Mouse (Mus musculus) left cerebral cortex, adult 8-10 months (tissue): ENCODE measurements around the gene Tspan3. TPM values are rescaled to one million over a fixed set of nuclear protein-coding genes. Genes with fewer than 3 reads are reported as not detected.

Source experiments
- DNase-seq, 2 experiments: peaks; one replicate each; pipeline ENCODE4 v3.0.0; 2022; ENCODE audit warnings: low spot score in 2 of 2
- total RNA-seq, 4 experiments: library from RNA; stranded (reverse); gene quantifications; 2 replicates each; pipeline ENCODE4 v1.2.4; 2022

Tspan3 gene
- total RNA-seq, 4 experiments from 2014 or later, result 336 to 345 (median 339) TPM

DNA sequence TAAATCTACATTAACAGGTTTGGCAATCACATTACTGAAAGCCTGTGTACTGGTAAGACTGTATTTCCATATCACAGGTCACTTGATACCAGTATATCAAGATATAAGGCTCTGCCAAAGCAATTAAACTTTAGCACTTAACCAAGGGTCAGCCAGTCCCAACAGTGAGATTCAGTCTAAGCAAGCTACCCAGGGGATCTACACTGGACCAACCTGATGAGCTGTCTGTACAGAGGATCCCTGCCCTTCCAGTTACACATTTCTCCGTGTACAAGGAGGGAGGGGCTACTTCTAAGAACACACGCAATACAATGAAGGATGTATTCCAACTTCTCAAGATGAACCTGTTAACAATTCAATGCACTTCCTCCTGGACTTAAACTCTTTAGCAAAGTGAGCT lies 7.2 kb downstream of the Tspan3 start:
- DNase-seq, result no peak

DNA sequence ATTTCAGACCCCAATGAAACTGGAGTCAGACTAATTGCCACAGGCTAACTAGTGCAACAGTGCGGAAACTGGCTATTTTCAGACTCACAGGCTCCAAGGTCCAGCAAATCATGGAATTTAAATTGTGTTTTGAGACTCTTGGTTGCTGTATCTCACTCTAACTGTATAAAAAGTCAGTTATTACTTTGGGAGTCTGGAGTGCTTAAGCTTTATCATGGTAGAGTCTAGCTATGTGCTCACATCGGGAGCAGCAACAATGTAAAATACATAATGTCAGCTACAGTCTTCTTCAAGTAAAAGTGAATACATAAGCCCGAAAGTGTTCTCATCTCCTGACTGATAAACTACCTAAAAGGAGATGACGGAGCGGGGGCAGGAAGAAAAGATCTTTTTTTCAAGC lies 10.7 kb downstream of the Tspan3 start:
- DNase-seq, result no peak

DNA sequence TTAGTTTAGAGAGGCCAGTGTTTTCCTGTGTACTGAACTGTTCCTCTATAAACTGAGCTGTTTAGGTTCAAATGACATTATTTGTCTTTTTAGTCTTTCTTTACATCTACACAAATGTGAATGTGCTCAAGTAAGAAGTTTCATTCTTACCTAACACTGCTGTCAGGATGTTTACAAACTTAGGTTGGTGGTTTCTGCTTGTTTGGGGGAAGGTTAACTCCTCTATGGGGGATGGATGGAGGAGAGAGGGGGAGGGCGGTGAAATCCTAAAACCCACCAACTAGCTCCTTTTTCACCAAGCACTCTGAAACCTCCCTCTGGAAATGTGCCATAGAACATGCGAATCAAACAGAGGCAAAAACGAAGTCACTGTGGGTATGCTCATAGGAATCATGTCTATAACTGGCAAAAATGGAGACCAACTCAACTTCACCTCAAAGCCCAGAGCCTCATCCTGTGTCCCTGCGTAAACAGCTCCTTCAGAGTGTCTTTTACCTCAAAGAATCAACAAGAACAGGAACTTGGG lies 12.7 kb downstream of the Tspan3 start:
- DNase-seq, result no peak

DNA sequence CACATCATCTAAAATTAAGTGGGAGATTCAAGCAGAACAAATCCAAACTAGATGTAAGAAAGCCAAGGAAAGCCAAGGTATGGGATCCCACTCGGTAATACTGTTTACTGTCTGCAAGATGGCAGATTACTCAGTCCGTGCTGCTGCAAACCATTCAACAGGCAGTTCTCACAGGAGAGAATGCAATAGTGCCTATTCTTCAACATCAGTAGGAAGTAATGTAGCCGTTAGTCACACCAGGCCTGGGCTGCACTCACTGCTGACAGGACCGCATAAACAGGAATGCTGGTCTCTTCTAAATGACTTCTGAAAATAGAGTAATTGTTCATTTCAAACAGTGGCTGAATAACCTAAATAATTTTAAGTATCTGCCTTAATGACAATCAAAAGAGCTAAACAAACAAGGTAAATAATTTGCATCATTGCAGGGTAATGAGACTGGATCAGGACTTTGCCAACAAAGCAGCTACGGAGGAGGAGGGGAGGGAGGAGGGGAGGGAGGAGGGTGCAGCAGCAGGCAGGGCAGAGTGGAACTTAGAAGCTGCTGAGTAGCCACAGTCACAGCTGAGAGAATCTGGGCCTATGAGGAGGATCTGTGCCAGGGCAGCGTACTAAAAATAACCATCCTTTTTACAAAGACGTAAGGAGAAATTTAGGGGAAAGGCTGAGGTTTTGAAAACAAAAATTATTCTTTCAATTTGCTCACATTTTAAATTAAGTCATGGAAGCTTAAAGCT lies 13.4 kb downstream of the Tspan3 start:
- no peak for DNase-seq

DNA sequence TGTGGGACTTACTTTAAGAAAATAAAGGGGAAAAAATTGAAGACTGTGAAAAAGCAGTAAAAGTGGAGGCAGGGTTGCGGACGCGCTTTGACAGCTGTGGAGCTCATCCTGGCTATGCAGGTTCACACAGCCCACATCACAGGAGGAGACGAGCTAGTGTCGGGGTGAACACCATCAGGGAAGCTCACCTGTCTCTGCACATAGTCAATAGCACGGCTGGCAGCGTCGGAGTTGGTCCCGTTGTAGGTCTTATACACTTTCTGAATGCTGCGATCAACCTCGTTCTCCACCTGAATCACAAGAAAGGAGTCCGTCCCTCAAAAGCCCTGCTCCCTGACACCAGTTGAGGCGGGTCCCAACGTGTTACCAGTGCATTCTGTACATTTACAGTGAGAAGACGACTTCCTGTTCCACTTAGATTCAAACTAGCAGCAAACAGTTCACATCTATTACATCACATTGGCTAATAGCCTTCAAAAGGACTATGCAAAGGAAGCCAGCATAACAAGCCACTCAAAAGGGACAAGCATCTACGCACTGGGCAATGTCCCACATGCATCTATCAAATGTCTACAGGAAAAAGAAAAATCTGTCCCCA lies 18.9 kb downstream of the Tspan3 start:
- DNase-seq, result no peak

DNA sequence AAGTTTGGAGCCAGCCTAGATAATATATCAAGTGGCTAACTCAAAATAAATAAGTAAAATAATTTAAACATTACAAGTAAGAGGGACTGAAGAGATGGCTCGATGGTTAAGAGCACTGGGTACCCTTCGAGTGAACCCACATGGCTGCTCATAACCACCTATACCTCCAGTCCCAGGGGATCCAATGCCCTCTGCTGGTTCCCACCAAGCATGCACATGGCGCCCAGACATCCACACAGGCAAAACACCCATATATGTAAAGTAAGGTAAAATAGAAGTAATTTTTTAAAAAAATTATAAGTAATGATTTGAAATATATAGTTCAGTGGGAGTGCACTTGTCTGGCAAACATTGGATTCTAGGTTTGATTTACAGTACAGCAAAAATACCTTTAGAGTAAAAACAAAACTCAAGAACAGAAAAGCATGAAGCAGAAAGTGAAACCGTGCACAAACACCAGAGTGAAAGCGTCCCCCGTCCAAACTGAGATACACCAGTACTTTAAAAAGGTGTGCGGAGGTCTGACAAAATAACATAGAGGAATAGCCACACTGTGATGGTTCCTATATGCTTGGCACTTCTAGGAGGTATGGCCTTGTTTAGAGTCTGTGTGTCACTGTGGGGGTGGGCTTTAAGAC lies 20.8 kb downstream of the Tspan3 start:
- no peak for DNase-seq

DNA sequence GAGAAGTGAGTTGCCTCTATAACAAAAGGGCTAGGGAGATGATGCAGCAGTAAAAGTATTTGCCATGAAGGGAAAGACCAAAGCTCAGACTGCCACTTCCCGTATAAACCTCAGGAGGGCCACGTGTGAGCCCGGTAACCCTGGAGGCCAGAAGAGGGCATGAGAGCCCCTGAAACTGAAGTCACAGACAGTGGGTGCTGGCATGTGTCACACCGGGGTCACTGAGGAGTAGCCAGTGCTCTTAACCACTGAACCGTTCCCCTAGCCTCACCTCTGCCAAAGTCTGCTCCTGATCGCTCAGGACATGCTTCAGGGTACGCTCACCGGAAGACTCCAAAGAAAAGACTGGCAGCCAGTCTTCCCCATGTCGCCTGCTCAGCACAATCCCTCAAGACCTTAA lies 23.5 kb downstream of the Tspan3 start:
- no peak for DNase-seq

DNA sequence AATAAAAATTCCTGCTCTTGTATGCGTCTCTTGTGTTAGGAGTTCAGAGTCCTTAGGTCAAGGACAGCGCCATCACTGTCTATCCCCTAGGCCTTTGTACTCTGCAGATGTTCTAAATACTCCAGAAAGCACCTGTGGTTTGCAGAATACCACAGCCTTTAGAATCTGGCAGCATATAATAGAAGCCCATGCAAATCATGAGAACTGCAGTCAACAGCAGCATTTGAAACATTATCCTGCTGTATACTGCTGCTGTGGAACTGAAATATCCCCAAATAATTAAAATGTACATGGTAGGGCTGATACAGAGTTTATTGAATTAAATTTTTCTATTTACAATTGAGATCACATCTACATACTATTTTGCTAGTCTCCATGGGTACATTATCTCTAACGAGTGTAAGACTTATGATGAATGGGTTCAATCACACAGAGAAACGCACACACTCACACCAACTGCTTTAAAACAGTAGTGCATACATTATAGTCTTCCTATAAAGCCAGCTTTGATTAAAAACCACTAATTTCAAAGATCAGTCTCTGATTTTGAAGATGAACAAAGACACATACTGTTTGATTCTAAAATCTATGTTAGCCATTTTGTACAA lies 29.6 kb downstream of the Tspan3 start:
- DNase-seq, result no peak

DNA sequence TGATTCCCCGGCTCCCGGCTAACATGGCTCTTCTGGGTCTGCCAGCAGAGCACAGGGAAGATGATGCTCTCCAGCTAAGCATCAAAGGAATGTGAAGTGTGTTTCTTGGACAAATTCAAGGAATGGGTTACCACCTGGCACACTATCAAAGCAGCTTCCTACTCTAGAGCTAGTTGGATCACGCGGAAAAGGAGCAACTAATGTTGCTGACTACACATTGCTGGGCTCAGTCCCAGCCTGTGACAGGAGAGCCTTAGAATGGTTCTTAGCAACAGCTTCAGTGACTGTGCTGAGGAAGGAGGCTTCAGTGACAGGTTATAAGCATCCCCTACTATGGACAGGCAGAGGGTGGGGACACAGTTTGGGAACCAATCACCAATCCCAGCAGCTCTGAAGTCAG lies 30.7 kb downstream of the Tspan3 start:
- DNase-seq, result no peak

DNA sequence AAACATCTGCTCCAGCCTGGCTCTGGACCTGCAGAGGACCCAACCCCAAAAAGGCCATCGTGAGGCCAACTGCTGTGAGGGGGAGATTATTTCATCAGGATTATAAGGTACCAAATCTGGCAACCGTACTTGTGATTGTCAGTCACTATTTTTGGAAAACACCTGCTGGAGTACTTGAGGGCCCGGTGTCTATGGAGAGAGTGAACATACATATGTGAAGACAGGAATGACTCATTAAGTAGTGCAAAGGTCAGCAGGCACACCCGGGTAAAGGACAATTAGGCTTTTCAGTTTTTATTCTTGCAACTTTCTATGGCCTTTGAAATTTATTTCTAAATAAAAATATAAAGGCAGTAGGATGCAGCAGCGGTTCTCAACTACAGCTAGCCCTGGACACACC lies 31.3 kb downstream of the Tspan3 start:
- no peak for DNase-seq

DNA sequence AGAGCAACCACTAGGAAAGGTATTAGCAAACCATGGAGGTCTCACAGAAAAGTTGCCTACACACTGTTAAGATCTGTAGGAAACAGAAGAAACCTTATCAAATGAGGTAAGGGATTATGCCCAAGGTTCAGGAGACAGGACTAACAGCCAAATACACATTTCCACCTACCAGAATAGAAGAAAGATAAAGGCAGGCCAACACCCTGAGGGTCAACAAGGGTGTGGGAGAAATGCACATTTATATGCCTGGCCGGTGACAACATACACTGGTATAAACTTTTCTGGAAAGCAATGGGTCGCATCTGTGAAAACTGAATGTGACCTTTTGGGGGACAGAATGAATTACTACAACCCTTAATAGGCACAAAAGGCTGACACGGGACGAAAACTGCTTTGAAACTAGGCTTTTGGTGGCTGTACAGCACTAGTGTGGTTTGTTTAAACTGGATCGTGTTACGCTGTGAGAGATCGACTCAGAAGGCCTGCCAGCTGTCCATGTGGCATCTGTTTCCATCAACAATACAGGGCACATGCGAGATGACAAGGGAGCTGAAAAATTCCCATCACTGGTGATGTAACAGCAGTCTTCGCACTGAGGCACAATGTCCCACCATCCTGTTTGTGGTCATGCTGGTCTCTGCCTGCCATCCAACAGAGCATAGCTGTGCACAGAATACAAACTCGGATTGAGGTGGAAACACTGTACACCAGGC lies 33.3 kb downstream of the Tspan3 start:
- no peak for DNase-seq

DNA sequence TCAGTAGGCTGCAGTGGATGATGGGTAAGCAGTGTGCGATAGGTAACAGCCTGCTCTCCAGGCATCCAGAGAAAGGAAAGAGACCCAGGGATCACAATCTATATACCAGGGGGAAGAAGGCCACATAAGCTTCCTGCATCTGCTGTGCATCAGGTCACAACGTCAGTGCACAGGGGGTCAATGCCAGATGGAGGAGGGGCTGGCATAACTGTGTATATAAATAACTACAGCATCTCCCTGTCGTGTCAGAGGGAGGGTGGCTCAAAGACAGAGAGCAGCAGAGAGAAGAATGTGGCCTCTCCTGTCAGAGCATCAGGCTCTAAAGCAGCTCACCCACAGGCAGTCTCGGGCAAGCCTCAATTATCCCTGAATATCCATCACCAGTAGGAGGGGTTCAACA lies 34.7 kb downstream of the Tspan3 start:
- no peak for DNase-seq

DNA sequence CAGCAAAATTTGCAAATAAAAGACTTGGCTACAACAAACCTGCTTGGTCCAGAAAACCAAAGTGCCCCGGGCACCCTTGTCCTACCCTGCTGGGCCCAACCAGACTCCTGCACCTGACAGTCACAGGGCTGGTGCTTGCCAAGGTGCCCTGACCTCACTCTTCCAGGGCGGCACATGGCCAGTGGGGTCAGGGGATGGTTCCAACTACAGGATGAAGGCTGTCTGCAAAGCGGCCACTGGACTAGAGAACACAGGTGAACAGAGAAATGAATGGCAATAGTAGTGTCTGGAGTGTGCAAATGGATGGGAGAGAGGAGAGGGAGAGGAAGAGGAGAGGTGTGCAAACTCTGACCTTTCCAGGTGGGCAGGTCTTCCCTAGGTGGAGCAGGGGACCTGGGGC lies 35.3 kb downstream of the Tspan3 start:
- no peak for DNase-seq

DNA sequence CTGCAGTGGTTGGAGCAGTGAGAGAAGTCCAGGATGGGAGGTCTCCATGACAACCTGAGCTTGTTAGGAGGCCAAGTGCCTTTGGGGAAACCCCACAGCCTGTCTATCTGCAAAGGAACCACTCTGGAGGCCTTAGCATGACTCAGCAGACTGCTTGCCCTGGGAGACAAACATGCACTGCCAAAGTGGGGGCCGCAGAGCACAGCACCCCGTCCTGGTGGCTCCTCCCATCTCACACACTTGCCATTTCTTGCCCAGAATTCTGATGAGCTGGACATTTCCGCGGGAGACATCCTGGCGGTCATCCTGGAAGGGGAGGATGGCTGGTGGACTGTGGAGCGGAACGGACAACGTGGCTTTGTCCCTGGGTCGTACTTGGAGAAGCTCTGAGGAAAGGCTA lies 36.9 kb downstream of the Tspan3 start:
- peak in 1 of 2 experiments; percentile 62 for DNase-seq

DNA sequence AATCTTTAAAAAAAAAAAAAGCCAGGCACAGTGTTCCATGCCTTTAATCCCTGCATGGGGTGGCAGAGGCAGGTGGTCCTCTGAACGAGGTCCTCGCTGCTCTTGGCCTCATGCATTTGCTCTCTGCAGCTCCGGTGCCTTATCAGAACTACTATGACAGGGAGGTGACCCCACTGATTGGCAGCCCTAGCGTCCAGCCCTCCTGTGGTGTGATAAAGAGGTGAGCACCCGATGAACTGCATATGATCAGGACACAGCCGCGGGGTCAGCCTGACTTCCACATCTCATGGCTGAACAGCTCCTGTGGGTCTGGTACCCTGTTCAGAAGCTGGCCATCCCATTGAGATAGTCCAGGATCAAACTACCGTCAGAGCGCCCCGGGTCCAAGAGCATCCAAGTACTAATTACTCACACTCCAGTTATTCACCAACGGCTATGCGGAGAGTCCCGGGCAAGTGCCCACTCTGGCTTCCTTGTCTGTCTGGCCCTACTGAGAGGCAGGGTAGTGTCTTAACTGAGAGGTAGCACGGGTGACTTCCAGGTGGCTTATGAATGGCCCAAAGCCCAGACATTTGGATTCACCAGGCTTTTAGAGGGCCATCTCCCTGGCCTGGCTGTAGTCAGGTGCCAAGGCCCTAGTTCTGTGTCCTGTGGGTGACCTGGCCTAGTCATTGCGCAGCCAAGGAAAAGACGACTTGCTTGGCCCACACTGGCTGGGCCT lies 38.7 kb downstream of the Tspan3 start:
- no peak for DNase-seq

DNA sequence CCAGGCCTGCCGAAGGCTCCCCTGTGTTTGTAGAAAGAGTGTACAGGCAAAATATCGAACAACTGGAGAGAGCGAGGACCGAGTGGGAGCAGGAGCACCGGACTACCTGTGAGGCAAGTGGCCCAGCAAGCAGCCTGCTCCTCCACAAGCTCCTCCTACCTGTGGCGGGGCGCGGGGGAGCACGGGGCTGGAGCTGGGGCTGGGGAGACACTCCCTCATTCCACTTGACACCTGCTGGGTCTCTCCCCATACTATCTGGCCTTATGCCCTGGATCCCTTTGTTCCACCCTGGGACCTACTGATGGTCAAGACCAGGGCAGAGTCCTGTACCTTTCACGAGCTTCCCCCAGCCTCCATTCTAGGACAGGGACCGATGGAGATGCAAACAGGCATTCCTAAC lies 40.7 kb downstream of the Tspan3 start:
- DNase-seq, result no peak

DNA sequence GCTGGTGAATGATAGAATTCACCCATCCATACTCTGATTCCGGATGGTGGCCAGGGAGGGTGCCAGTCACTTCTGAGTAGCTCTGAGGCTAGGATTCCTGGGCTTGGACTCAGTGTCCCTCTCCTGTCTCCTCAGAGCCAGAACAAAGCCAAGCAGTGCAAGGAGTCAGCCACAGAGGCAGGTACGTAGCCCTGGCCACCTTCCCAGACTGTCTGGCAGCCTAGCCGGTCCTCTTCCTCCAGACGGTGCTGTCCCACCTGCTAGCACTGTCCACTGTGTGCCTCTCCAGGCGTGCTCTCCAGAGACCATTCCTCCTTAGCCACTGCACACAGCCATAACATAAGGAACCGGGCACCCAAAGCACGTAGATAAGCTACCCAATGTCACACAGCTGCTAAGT lies 41.7 kb downstream of the Tspan3 start:
- DNase-seq, result no peak

DNA sequence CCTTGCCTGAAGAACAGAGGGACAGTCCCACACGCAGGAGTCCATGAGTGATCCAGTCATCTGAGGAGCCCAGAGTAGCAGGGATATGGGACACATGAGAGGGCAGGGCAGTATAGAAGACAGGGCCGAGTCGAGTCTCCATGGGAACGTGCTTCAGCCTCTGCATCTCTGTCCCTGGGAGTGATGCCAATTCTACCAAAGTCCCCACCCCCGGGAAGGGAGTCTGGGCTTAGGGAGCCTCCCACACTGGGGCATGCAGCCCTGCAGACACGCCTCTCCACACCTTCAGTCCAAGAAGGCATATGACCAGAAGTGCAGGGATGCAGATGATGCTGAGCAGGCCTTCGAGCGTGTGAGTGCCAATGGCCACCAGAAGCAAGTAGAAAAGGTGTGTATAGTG lies 42.3 kb downstream of the Tspan3 start:
- peak in 1 of 2 experiments; percentile 71 for DNase-seq

DNA sequence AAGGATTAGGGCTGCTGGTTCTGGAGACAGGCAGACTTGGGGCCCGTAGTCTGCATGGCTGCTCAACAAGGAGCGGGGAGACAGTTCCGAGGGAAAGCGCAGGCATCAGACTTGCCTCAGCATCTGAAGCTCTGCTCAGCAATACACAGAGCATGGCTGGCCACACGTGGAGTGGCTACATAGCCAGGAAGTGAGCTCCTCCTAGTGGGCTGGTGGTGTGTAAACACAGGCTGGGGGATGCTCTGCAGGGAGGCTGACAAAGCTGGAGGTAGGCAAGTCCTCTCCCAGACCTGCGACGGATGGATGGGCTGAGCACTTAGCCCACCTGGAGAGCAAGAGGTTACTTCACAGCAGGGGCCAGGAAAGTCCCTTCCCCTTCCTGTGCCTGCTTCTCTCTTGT lies 44.2 kb downstream of the Tspan3 start:
- peak in 1 of 2 experiments; percentile 51 for DNase-seq

DNA sequence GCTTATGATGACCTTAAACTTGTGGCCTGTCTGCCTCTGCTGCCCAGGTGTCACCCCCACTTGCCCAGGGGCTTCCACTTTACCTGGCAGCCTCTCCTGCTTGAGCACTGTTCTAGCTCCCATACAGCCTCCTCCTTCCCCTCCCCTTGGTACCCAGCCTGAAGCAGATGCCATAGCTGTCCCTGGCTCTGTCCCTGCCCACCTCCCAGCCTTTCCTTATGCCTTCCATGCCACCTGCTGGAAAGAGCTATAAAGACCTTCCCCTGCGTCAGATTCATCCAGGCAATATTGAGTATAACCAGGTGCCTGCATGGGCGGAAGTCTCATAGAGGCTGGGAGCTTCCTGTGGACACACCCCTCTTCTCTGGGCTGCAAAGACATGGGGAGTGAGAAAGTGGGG lies 45.6 kb downstream of the Tspan3 start:
- DNase-seq, result no peak

DNA sequence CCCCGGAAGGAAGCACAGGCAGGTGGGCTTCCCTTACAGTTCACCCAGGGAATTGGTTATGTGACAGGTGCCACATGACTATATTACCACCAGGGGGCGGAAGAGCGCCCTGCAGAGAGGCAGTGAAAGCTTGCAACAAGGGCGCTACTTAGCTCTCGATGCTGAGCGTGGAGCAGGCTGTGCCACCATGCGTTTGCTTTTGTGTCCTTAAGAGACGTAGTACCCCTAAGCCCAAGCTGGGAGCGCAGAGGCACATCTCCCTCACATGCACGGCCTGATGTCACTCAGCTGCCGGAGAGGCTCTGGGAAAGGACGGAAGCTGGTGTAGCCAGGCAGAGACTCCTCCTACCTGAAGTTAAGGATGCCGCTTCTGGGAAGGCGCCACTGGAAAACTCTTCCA lies 46.7 kb downstream of the Tspan3 start:
- peak; percentile 58 to 64 for DNase-seq
